Mouse (Mus musculus) liver, adult (tissue): ENCODE results near the gene A730009L09Rik.

Experiments
- GATA4 ChIP-seq: IDR thresholded peaks from 2 replicates; pipeline ENCODE4 v1.6.1; 2014; ENCODE audit warnings: mild to moderate bottlenecking, low read length; ENCODE audit not compliant: insufficient replicate concordance

Gene A730009L09Rik

GRCm38 (mm10) chr16:84514821-84515220, at the start of gene A730009L09Rik:
Gene A730009L09Rik (plus strand): TSS chr16:84515121.
- no peak for TF ChIP-seq GATA4

DNA sequence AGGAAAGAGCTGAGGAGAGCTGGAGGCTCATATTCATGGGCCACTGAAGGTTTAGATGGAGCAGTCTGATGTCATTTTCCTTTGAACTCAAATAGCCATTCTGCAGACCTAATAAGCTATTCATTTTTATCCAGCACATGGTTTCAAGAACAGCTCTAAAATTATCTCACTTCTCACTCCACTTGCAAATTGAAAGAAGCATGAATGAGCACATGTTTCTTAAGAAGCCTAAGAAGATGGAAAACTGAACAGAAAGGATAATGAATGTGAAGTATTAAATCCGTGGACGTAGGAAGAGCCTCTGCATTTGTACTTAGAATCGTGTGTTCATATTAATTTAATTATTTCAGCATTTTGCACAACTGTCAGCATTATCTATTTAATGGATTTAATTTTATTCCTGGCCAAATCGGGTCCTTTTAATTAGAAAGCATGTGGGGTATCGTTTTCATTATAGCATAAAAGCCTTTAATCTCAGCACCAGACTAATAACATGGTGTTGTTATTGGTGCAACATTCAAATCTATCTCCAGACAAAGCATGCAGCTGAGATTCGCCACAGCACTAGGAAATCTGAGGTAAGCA, 49.2 kb upstream of the A730009L09Rik start:
- no peak for TF ChIP-seq GATA4

DNA sequence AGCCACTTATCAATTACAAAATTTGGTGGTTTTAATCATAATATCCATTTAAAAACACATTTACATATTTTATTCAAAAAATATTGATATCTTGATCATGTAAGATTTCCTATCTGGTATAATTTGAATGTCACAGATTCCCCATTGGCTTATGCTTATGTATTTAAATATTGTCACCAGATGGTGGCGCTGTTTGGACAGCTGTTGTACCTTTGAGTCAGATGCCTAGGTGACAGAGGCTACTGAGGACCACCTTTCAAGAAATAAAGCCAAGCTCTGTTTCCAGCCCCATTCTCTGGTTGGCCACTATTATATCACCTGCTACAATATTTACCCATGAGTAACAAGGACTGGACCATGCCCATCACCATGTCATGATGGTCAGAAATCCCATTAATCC, 46.0 kb upstream of the A730009L09Rik start:
- no peak for TF ChIP-seq GATA4

GRCm38 (mm10) chr16:84469994-84470393, 44.9 kb upstream of the A730009L09Rik start:
- TF ChIP-seq GATA4 = no peak

- TF ChIP-seq GATA4 = no peak
These were observed 41.5 kb upstream of the A730009L09Rik start for GRCm38 (mm10) chr16:84473406-84473805.

- no peak for TF ChIP-seq GATA4
These were observed 40.2 kb upstream of the A730009L09Rik start for GRCm38 (mm10) chr16:84474712-84475111.

GRCm38 (mm10) chr16:84476948-84477347, 38.0 kb upstream of the A730009L09Rik start:
- TF ChIP-seq GATA4 = no peak

DNA sequence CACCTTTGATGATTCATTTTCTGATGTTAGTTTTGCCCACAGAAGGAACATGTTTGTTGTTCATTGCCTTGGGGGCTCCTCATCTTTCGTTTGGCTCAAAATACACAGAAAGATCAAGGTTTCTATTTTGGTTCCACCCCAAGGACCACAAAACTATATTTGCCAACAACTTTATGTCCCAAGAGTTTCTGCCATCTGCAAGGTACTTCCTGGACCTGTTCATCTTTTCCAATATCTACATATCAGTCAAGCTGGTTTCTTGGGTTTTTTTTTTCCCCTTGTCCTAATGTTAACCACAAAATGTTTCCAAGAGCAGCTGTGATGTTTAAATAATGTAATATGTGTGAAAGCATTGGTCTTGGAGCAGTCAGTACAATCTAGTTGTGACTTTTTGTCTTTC, 37.4 kb upstream of the A730009L09Rik start:
- no peak for TF ChIP-seq GATA4

GRCm38 (mm10) chr16:84477952-84478351, 37.0 kb upstream of the A730009L09Rik start:
- TF ChIP-seq GATA4 = no peak

DNA sequence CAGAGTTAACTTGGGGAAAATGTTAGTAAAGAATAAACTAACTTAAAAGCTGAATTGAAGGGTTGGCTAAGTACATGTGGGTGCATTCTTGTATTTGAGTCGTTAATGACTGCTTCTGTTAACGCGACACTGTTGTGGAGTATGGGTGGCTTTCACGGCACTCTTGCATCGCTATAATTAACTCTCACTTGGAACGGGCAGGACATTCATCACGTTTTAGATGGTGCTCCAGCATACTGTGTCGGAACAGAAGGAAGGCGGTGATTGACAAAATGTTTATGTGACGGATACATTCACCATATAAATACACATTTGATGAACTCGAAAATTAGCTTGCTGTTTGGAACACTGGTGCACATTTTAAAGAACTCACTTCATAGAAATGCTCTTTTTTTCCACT, 29.0 kb upstream of the A730009L09Rik start:
- no peak for TF ChIP-seq GATA4

- TF ChIP-seq GATA4 = no peak
These were observed 20.1 kb upstream of the A730009L09Rik start for GRCm38 (mm10) chr16:84494818-84495217.

DNA sequence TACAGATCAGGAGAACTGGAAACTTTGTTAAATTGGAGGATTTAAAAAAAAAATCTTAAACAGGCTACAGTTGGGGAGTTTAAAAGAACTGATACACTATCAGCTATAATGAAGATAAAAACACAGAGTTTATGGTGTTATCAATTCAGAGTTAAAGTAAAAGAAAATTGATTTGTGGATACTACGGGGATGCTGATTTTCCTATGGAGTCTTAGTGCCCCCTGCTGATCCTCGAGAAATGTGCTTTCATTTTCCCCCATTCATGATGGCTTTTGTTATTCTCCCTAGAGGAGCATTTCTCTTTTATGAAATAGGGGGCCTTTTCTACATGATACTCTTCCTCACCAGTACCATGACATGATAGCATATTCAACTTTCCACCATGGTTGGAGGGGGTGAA, 19.5 kb upstream of the A730009L09Rik start:
- TF ChIP-seq GATA4 = no peak

- no peak for TF ChIP-seq GATA4
These were observed 7.2 kb upstream of the A730009L09Rik start for GRCm38 (mm10) chr16:84507681-84508080.

GRCm38 (mm10) chr16:84521975-84522635, 7.2 kb downstream of the A730009L09Rik start:
- no peak for TF ChIP-seq GATA4

GRCm38 (mm10) chr16:84523061-84523460, 8.1 kb downstream of the A730009L09Rik start:
- TF ChIP-seq GATA4 = no peak

DNA sequence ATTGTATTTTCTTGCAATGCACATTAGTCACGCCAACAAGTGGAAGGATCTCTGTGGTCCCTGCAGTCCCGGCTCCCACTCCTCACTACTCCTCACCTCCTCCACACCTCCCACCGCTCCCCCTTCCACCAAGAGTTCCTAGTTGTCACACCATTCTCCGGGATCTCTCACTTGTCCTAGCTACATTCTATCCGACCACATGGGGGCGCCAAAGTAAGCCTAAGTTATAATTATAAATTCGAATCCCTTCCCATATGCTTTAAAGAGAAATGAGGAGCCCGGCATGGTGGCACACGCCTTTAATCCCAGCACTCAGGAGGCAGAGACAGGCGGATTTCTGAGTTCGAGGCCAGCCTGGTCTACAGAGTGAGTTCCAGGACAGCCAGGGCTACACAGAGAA, 12.5 kb downstream of the A730009L09Rik start:
- TF ChIP-seq GATA4 = no peak

DNA sequence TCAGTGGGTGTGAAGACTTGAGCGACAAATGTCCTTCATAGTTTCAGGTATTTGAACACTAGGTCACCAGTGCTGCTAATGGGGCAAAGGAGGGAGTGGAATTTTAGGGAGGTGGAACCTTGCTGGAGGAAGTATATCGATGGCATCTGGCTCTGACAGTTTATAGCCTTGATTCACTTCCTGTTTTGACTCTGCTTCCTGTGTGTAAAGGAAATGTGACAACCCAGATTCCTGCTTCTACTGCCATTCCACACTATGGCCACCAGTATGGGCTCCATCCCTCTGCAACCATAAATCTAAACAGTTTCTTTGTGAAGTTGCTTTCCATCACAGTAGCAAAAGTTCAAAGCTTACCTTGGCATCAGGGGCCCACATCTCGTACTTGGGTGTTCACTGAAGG, 17.9 kb downstream of the A730009L09Rik start:
- no peak for TF ChIP-seq GATA4
